Mouse (Mus musculus) megakaryocyte-erythroid progenitor cell, adult 5-6 weeks (primary cell): ENCODE data around the gene B9d2. TPM values are rescaled to one million over a fixed set of nuclear protein-coding genes. Genes with fewer than 3 reads are reported as not detected.
"Not testable (repeated sequence)": the region's sequence is repeated elsewhere in the genome, so short reads cannot be mapped to it uniquely, and the experiment has no call there.

Source experiments
- ATAC-seq: replicated peaks from 2 replicates; pipeline ENCODE4 v1.8.0; 2016; ENCODE audit warnings: mild to moderate bottlenecking, inconsistent platforms; ENCODE audit not compliant: severe bottlenecking, poor library complexity, low FRiP score, low TSS enrichment
- total RNA-seq, 2 experiments: library from RNA; stranded (forward) in 1 of 2; stranded (reverse) in 1 of 2; fragments of 200-1000, 215-1000 nt in 1 of 2; fragments of >200 nt in 1 of 2; fragmentation: Nextera tagmentation in 1 of 2; gene quantifications; 2 replicates each; pipeline ENCODE4 v1.2.3; 2014 to 2017

The B9d2 gene
- total RNA-seq, 2 experiments from 2014 or later = 35.2 to 45.5 TPM

DNA sequence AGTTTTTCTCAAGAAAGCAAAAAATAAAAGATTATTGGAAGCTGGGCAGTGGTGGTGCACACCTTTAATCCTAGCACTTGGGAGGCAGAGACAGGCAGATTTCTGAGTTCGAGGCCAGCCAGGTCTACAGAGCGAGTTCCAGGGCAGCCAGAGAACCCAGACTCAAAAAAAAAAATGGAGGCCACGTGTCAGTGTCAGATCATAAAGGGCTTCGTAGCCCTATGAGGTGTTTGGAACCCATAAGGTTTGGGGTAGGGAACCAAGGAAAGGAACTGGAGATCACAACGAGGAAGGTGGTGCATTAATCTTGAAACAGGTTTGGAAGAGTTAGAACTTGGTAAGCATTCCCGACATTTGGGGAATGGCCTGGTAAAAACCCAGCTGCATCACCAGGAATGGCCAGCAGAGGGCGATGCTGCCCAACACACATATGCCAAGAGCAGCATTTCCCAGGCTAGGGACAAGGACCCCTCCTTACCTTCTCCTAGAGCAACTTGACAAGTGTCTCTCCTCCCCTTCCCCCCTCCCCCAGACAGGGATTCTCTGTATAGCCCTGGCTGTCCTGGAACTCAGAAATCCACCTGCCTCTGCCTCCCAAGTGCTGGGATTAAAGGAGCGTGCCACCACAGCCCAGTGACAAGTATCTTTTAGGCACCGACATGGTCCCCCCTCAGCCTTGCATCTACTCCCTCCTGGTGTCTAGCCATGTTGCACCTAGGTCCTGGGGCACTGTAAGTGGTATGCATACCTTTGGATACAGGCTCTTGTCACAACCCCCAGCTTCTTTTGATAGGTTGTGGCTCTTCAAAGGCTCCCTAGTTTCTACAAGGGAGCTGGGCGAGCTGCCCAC, 39.4 kb downstream of the B9d2 start:
- ATAC-seq = no peak

DNA sequence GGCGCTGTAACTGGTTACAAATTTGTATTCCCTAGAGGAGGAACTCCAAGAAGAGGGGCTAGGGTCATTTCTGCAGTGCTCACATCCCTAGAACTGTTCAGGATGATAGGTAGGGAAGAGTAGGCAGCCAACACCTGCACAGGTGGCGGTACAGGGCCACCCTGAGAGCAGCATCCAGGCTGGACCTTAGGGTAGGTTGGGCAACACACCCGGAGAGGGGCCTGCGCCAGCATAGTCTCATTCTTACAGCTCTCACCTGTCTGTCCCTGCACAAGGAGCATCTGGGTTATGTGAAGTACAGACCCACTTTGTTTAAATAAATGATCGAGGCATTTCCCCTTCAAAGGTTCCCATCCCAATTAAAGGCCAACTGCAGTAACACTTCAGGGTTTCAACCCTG, 40.2 kb downstream of the B9d2 start:
- no peak for ATAC-seq

GRCm38 (mm10) chr7:25721776-25722175, 41.2 kb downstream of the B9d2 start:
- ATAC-seq = not testable (repeated sequence)

GRCm38 (mm10) chr7:25725886-25726285, 45.3 kb downstream of the B9d2 start:
- no peak for ATAC-seq

GRCm38 (mm10) chr7:25727800-25728199, 47.2 kb downstream of the B9d2 start:
- no peak for ATAC-seq

DNA sequence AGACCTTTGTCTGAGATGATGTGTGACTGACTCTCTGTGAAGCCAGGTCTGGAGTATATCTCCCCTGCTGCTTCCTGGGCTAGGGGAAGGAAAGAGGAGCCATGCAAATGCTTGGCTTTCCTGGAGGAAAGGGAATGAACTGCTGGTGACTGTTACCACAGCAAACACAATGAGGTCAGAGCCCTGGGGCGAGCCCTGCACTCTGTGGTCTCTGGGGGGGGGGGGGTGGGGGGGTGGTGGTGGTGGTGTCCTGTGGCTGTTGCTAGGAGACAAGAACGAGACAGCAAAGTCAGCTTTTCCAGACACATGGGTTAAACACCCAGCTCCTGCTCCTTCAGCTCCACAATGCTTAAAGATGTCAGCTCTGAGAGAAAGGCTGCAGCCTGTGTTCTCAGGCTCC, 48.8 kb downstream of the B9d2 start:
- ATAC-seq = no peak

DNA sequence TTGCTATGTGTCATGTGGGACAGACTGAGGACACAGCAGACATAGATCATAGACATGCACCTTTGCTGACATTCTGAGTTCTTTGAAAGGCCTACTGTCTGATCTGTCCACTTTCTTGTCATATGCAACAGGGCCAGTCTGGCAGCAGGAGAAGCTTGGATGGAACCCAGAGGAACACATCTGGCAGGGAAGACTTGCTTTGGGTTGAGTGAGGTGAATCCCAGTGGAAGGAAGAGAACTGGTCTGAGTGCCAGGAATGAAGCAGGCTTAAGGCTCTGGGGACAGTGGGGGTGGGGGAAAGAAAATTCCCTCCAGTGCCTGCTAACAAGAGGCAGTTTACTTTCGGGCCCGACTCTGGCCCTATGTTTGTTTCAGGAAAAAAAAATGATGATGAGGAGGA, 49.3 kb downstream of the B9d2 start:
- ATAC-seq = no peak

DNA sequence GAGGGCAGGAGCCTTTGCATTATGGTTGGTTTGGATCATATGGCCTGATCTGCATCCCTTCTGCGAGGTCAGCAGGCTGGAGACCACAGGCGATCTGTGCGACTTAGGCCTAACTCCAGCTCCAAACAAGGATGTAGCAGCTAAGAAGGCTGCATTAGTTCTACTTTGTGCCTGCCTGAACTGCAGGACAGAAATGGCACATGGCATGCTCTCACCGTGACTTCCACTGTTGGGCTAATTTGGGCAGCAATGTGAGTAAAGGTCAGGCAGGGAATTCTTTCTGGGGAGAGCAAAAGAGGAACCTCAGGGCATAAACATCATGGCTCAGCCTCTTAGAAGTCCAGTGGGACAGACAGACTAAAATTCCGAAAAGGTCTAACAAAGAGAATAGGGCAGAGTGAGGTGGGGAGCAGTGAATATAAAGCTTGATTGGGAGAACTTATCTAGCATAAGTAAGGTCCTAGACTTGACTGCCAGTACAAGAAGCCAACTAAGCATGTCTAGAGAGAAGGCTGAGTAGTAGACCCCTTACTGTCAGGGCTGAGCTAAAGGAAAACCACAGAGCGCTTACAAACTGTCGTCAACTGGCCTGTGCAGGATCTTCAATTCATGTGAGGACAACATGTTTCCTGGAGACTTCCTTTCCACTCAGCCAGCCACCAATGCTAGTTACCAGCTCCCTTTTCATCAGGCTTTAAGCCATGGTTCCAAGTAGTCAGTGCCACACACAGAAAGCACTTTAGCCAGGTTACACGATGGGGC, 50.9 kb downstream of the B9d2 start:
- no peak for ATAC-seq

- ATAC-seq = peak; percentile 51
These were observed 54.4 kb downstream of the B9d2 start for GRCm38 (mm10) chr7:25734991-25735390.

Other genes with a start within 250 kb of the B9d2 start
- 6.6 and 6.8 TPM in 2 replicates for gene Ceacam1, start 203.2 kb upstream of the B9d2 start, total RNA-seq (2014; fragmentation: Nextera tagmentation)
- 1.3 and 6.4 TPM in 2 replicates for gene Ceacam1, start 203.2 kb upstream of the B9d2 start, total RNA-seq (2017)
- gene Ceacam2, start 140.9 kb upstream of the B9d2 start, total RNA-seq (2014; fragmentation: Nextera tagmentation) = not detected in 2 replicates
- not detected in 2 replicates for gene Ceacam2, start 140.9 kb upstream of the B9d2 start, total RNA-seq (2017)
- gene Erich4, start 64.9 kb upstream of the B9d2 start, total RNA-seq (2014; fragmentation: Nextera tagmentation) = not detected in 2 replicates
- gene Erich4, start 64.9 kb upstream of the B9d2 start, total RNA-seq (2017) = not detected in 2 replicates
- gene Dmac2, start 61.4 kb upstream of the B9d2 start, total RNA-seq (2014; fragmentation: Nextera tagmentation) = 22.5 and 24.2 TPM in 2 replicates
- 30.4 and 35.9 TPM in 2 replicates for gene Dmac2, start 61.4 kb upstream of the B9d2 start, total RNA-seq (2017)
- gene B3gnt8, start 54.1 kb upstream of the B9d2 start, total RNA-seq (2014; fragmentation: Nextera tagmentation) = 8.2 TPM in 1 of 2 replicates, not detected in the other
- gene B3gnt8, start 54.1 kb upstream of the B9d2 start, total RNA-seq (2017) = 0.19 and 0.46 TPM in 2 replicates
- gene Bckdha, start 21.8 kb upstream of the B9d2 start, total RNA-seq (2014; fragmentation: Nextera tagmentation) = 20.2 and 27.4 TPM in 2 replicates
- 22.6 and 25.8 TPM in 2 replicates for gene Bckdha, start 21.8 kb upstream of the B9d2 start, total RNA-seq (2017)
- gene Exosc5, start 21.6 kb upstream of the B9d2 start, total RNA-seq (2014; fragmentation: Nextera tagmentation) = 69.2 and 123 TPM in 2 replicates
- gene Exosc5, start 21.6 kb upstream of the B9d2 start, total RNA-seq (2017) = 34.9 and 43.9 TPM in 2 replicates
- 2.2 TPM in 1 of 2 replicates, not detected in the other for gene Tmem91, start 5.6 kb upstream of the B9d2 start, total RNA-seq (2014; fragmentation: Nextera tagmentation)
- not detected in 2 replicates for gene Tmem91, start 5.6 kb upstream of the B9d2 start, total RNA-seq (2017)
- gene Tgfb1, start 6.2 kb downstream of the B9d2 start, total RNA-seq (2014; fragmentation: Nextera tagmentation) = 156 and 169 TPM in 2 replicates
- gene Tgfb1, start 6.2 kb downstream of the B9d2 start, total RNA-seq (2017) = 26.0 and 27.0 TPM in 2 replicates
- 43.5 and 59.8 TPM in 2 replicates for gene Ccdc97, start 38.3 kb downstream of the B9d2 start, total RNA-seq (2014; fragmentation: Nextera tagmentation)
- 7.0 and 18.6 TPM in 2 replicates for gene Ccdc97, start 38.3 kb downstream of the B9d2 start, total RNA-seq (2017)
- 171 and 188 TPM in 2 replicates for gene Hnrnpul1, start 74.0 kb downstream of the B9d2 start, total RNA-seq (2014; fragmentation: Nextera tagmentation)
- gene Hnrnpul1, start 74.0 kb downstream of the B9d2 start, total RNA-seq (2017) = 139 and 159 TPM in 2 replicates
- gene Axl, start 107.9 kb downstream of the B9d2 start, total RNA-seq (2014; fragmentation: Nextera tagmentation) = 0.68 and 1.0 TPM in 2 replicates
- 0.70 and 1.4 TPM in 2 replicates for gene Axl, start 107.9 kb downstream of the B9d2 start, total RNA-seq (2017)
- gene Cyp2s1, start 136.1 kb downstream of the B9d2 start, total RNA-seq (2014; fragmentation: Nextera tagmentation) = not detected in 2 replicates
- not detected in 2 replicates for gene Cyp2s1, start 136.1 kb downstream of the B9d2 start, total RNA-seq (2017)
- gene Cyp2b10, start 216.8 kb downstream of the B9d2 start, total RNA-seq (2014; fragmentation: Nextera tagmentation) = not detected in 2 replicates
- gene Cyp2b10, start 216.8 kb downstream of the B9d2 start, total RNA-seq (2017) = not detected in 2 replicates